Comparison of ENCODE assay signal across 30 mouse cellular contexts in the genomic region with DNA sequence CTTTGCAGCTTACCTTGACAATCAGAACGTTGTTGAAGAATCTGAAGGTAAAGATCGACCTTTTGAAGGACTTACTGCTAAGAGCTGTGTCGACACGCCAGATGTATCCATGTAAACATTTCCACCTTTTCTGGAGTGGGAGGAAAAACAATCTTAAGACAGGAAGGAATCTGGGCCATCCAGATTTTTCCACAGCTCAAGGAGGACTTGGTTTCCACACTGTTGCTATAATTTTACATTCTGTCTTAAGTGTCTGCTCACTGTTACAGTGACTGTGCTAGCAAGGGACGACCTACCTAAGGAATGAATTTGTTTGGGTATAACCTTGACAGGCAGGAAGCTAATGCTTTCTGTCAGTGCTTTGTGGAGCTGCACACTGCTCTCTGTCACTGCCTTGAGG. TPM values are rescaled to one million over a fixed set of nuclear protein-coding genes. Genes with fewer than 3 reads are reported as not detected.
DNase-seq lines count a peak whose midpoint lies in the region; ATAC-seq and TF ChIP-seq lines count a peak whose summit lies in the region.
"Had no signal": no experiment of that assay in that cellular context is flagged by ENCODE, and none has a peak within 500 bp of the region (broad histone marks: within the 10 kb centered on the region; RNA-seq: fewer than 3 reads in every experiment).

No protein-coding gene starts in this region.

- H3K27me3 ChIP-seq in heart, embryonic 13.5 days (replicated peaks), result no peaks in the 10 kb centered on the region
- H3K27me3 ChIP-seq in lung, embryonic 16.5 days (ENCODE audit: control insufficient read depth, insufficient read depth, low read depth, low read length), result no peaks in the 10 kb centered on the region
- H3K27me3 ChIP-seq in thymus, adult 2 months (ENCODE audit: control insufficient read depth, insufficient read depth, low read length), result no peaks in the 10 kb centered on the region
- H3K27me3 ChIP-seq: forebrain, embryonic 13.5 days; hindbrain, embryonic 12.5 days; intestine, embryonic 15.5 days; limb, embryonic 12.5 days; liver, embryonic 15.5 days; stomach, embryonic 15.5 days had no signal

- DNase-seq in heart, adult 18-20 months, result no peak
- DNase-seq in lung, adult 18-20 months, result peak; percentile 20 to 56
- no peak for DNase-seq in lung, adult 2 months
- DNase-seq in lung, postnatal 25 days (ENCODE audit: low spot score), result peak; percentile 38
- DNase-seq in thymus, adult 2 months, result no peak
- DNase-seq: adrenal gland, postnatal 25 days; B cell, adult 2 months; cerebellum, adult 11-12 months; cerebellum, adult 9-11 months; gastrocnemius, postnatal 14 days; kidney, adult 2 months; kidney, postnatal 36 days; midbrain, embryonic 14.5 days; thymus, postnatal 25 days had no signal

- H3K9me3 ChIP-seq in heart, embryonic 13.5 days, result no peaks in the 10 kb centered on the region
- no peaks in the 10 kb centered on the region for H3K9me3 ChIP-seq in lung, embryonic 16.5 days (ENCODE audit: control insufficient read depth, low read length)
- H3K9me3 ChIP-seq: forebrain, embryonic 13.5 days; hindbrain, embryonic 12.5 days; intestine, embryonic 15.5 days; limb, embryonic 12.5 days; liver, embryonic 15.5 days; stomach, embryonic 15.5 days had no signal

- no peak overlapping the region for H3K4me3 ChIP-seq in heart, embryonic 13.5 days
- no peak overlapping the region for H3K4me3 ChIP-seq in lung, adult 2 months (replicated peaks; ENCODE audit: extremely low read depth, low read depth, low read length)
- H3K4me3 ChIP-seq in lung, embryonic 16.5 days (ENCODE audit: low read length), result no peak overlapping the region
- no peak overlapping the region for H3K4me3 ChIP-seq in thymus, adult 2 months (ENCODE audit: control insufficient read depth, insufficient read depth, low read length)
- H3K4me3 ChIP-seq: forebrain, embryonic 13.5 days; hindbrain, embryonic 12.5 days; intestine, embryonic 15.5 days; layer of hippocampus, adult 2 months; left cerebral cortex, adult 2 months; limb, embryonic 12.5 days; liver, embryonic 15.5 days; stomach, embryonic 15.5 days had no signal

- H3K27ac ChIP-seq in heart, embryonic 13.5 days (replicated peaks), result peak overlapping the region; percentile 95
- peak overlapping the region; percentile 63 for H3K27ac ChIP-seq in lung, embryonic 16.5 days (ENCODE audit: low read length)
- H3K27ac ChIP-seq in thymus, adult 2 months (ENCODE audit: control insufficient read depth, insufficient read depth, low read length), result no peak overlapping the region
- H3K27ac ChIP-seq: forebrain, embryonic 13.5 days; hindbrain, embryonic 12.5 days; hindbrain, postnatal 0 days; intestine, embryonic 15.5 days; layer of hippocampus, adult 2 months; left cerebral cortex, adult 2 months; limb, embryonic 12.5 days; liver, embryonic 15.5 days; stomach, embryonic 15.5 days had no signal

- no peak overlapping the region for H3K4me2 ChIP-seq in heart, embryonic 13.5 days
- H3K4me2 ChIP-seq in lung, embryonic 16.5 days (ENCODE audit: low read depth, low read length), result no peak overlapping the region
- H3K4me2 ChIP-seq: forebrain, embryonic 13.5 days; hindbrain, embryonic 12.5 days; intestine, embryonic 15.5 days; limb, embryonic 12.5 days; liver, embryonic 15.5 days; stomach, embryonic 15.5 days had no signal

- H3K36me3 ChIP-seq in heart, embryonic 13.5 days, result peaks cover 40% of the 10 kb centered on the region
- no peaks in the 10 kb centered on the region for H3K36me3 ChIP-seq in lung, embryonic 16.5 days (ENCODE audit: control insufficient read depth, insufficient read depth, low read length)
- peaks cover 12% of the 10 kb centered on the region for H3K36me3 ChIP-seq in thymus, adult 2 months (ENCODE audit: control insufficient read depth, insufficient read depth, low read length)
- H3K36me3 ChIP-seq: liver, embryonic 15.5 days; stomach, embryonic 15.5 days had no signal

- no peak for TF ChIP-seq CTCF in lung, adult 2 months (IDR thresholded peaks at IDR 0.05; ENCODE audit: insufficient read depth, low read length)
- no peak for TF ChIP-seq CTCF in thymus, adult 2 months (IDR thresholded peaks at IDR 0.05; ENCODE audit: borderline replicate concordance, control insufficient read depth, extremely low read depth, insufficient read depth, low read length, poor library complexity)

- no peak for ATAC-seq in heart, embryonic 13.5 days (ENCODE audit: extremely low read depth, insufficient number of reproducible peaks, low FRiP score, low TSS enrichment)
- ATAC-seq in lung, embryonic 16.5 days (ENCODE audit: low read depth), result peak; percentile 74
- ATAC-seq: forebrain, embryonic 13.5 days; hindbrain, postnatal 0 days; intestine, embryonic 15.5 days had no signal

- peaks cover 17% of the 10 kb centered on the region for H3K4me1 ChIP-seq in heart, embryonic 13.5 days
- no peaks in the 10 kb centered on the region for H3K4me1 ChIP-seq in lung, adult 2 months (ENCODE audit: control insufficient read depth, insufficient read depth, low read length)
- H3K4me1 ChIP-seq in lung, embryonic 16.5 days (replicated peaks; ENCODE audit: control insufficient read depth, insufficient read depth, low read length), result peaks cover 6% of the 10 kb centered on the region; the same call in 1 of the 2 replicates
- H3K4me1 ChIP-seq in thymus, adult 2 months (replicated peaks; ENCODE audit: control insufficient read depth, insufficient read depth, low read length), result no peaks in the 10 kb centered on the region
- H3K4me1 ChIP-seq: forebrain, embryonic 13.5 days; hindbrain, embryonic 12.5 days; intestine, embryonic 15.5 days; limb, embryonic 12.5 days; liver, embryonic 15.5 days; stomach, embryonic 15.5 days had no signal

- no peak overlapping the region for H3K9ac ChIP-seq in heart, embryonic 13.5 days
- H3K9ac ChIP-seq in lung, embryonic 16.5 days (ENCODE audit: low read length), result no peak overlapping the region
- H3K9ac ChIP-seq: forebrain, embryonic 13.5 days; hindbrain, embryonic 12.5 days; intestine, embryonic 15.5 days; limb, embryonic 12.5 days; liver, embryonic 15.5 days; stomach, embryonic 15.5 days had no signal

- no peak for TF ChIP-seq POLR2A in lung, adult 2 months (IDR thresholded peaks at IDR 0.05; ENCODE audit: borderline replicate concordance, extremely low read depth, low read depth, low read length)
- TF ChIP-seq POLR2A in thymus, adult 2 months (IDR thresholded peaks at IDR 0.05; ENCODE audit: control insufficient read depth, extremely low read depth, insufficient read depth, low read length, poor library complexity), result no peak

- 64% methylated on average over 5 of the region's 5 CpGs for whole genome bisulfite sequencing in heart, embryonic 13.5 days
- 52% methylated on average over 5 of the region's 5 CpGs for WGBS in lung, adult 2 months
- WGBS in lung, embryonic 16.5 days, result 50% methylated on average over 5 of the region's 5 CpGs
- 95% methylated on average over 5 of the region's 5 CpGs for WGBS in thymus, adult 2 months

RNA-seq across cellular contexts. Expression of gene Stx8, which starts 7.2 kb away (rescaled TPM):
- polyA plus RNA-seq in heart, embryonic 13.5 days (2015; fragmentation: Nextera tagmentation; extraction: Ambion mirVana), result 50.6 and 58.1 TPM in 2 replicates
- total RNA-seq in heart, adult 18-20 months (2021), result 10 to 100 TPM; 26.2 to 29.9 TPM
- 3.9 and 8.7 TPM in 2 replicates for polyA plus RNA-seq in lung, adult 2 months (2012; rRNA removed)
- 59.3 and 64.7 TPM in 2 replicates for polyA plus RNA-seq in lung, embryonic 16.5 days (2015; fragmentation: Nextera tagmentation; extraction: Ambion mirVana)
- polyA plus RNA-seq in thymus, adult 2 months (2012; rRNA removed), result 6.4 and 8.2 TPM in 2 replicates

RNA-seq across cellular contexts. Expression of gene Cfap52, which starts 7.8 kb away (rescaled TPM):
- 0.29 and 0.33 TPM in 2 replicates for polyA plus RNA-seq in heart, embryonic 13.5 days (2015; fragmentation: Nextera tagmentation; extraction: Ambion mirVana)
- under 1 TPM in 1 of 2 experiments, not detected in 1; 0.15 TPM for total RNA-seq in heart, adult 18-20 months (2021)
- polyA plus RNA-seq in lung, adult 2 months (2012; rRNA removed), result 4.7 and 9.4 TPM in 2 replicates
- polyA plus RNA-seq in lung, embryonic 16.5 days (2015; fragmentation: Nextera tagmentation; extraction: Ambion mirVana), result 9.7 and 13.3 TPM in 2 replicates
- polyA plus RNA-seq in thymus, adult 2 months (2012; rRNA removed), result 0.19 and 0.20 TPM in 2 replicates
- total RNA-seq: adrenal gland, adult 18-20 months; adrenal gland, postnatal 25 days; common myeloid progenitor, adult 5-6 weeks; granulocyte monocyte progenitor cell, adult 5-6 weeks; liver, adult 2 months; monocyte, adult 5-6 weeks had no signal
- polyA plus RNA-seq: liver, adult 2 months; liver, embryonic 15.5 days had no signal

RNA-seq across cellular contexts. Expression of gene Usp43, which starts 51.3 kb away (rescaled TPM):
- 0.80 and 0.87 TPM in 2 replicates for polyA plus RNA-seq in heart, embryonic 13.5 days (2015; fragmentation: Nextera tagmentation; extraction: Ambion mirVana)
- 1 to 10 TPM in 1 of 2 experiments, under 1 TPM in 1; 0.94 to 1.4 TPM for total RNA-seq in heart, adult 18-20 months (2021)
- polyA plus RNA-seq in lung, adult 2 months (2012; rRNA removed), result 7.0 and 7.9 TPM in 2 replicates
- 3.1 and 3.7 TPM in 2 replicates for polyA plus RNA-seq in lung, embryonic 16.5 days (2015; fragmentation: Nextera tagmentation; extraction: Ambion mirVana)
- polyA plus RNA-seq in thymus, adult 2 months (2012; rRNA removed), result 0.28 and 0.36 TPM in 2 replicates
- total RNA-seq: common myeloid progenitor, adult 5-6 weeks; granulocyte monocyte progenitor cell, adult 5-6 weeks; liver, adult 2 months; monocyte, adult 5-6 weeks had no signal
- polyA plus RNA-seq: liver, embryonic 15.5 days had no signal

Comparison
In these comparisons a context has a peak if more than half of its experiments do, and no peak if none do; other contexts are left out.
1. DNase-seq: peak in lung, adult 18-20 months (2 of 2) and lung, postnatal 25 days (single experiment); none in heart, adult 18-20 months (0 of 2), lung, adult 2 months (single experiment) and thymus, adult 2 months (single experiment).